Mouse (Mus musculus) hindbrain, embryonic 10.5 days (tissue): ENCODE results near the gene Ctnna3. TPM values are rescaled to one million over a fixed set of nuclear protein-coding genes. Genes with fewer than 3 reads are reported as not detected.
"Not testable (repeated sequence)": the region's sequence is repeated elsewhere in the genome, so short reads cannot be mapped to it uniquely, and the experiment has no call there.

Source experiments
- DNase-seq: peaks from one replicate; pipeline ENCODE4 v3.0.0-alpha.2; 2017; ENCODE audit warnings: low spot score
- H3K27ac ChIP-seq: fragments of 300-500 bp; sonication (generic); 2 replicates; pipeline ENCODE4 v1.5.1; 2016; ENCODE audit warnings: mild to moderate bottlenecking, moderate library complexity
- H3K27me3 ChIP-seq: fragments of 300-500 bp; sonication (generic); 2 replicates; pipeline ENCODE4 v1.6.1; 2016; ENCODE audit warnings: mild to moderate bottlenecking; ENCODE audit not compliant: poor library complexity, insufficient read depth, severe bottlenecking
- H3K36me3 ChIP-seq: fragments of 300-500 bp; sonication (generic); 2 replicates; pipeline ENCODE4 v1.6.1; 2016; ENCODE audit warnings: mild to moderate bottlenecking, moderate library complexity
- H3K4me1 ChIP-seq: fragments of 300-500 bp; sonication (generic); replicated peaks from 2 replicates; pipeline ENCODE4 v1.6.1; 2016; ENCODE audit warnings: mild to moderate bottlenecking
- H3K4me3 ChIP-seq: fragments of 300-500 bp; sonication (generic); 2 replicates; pipeline ENCODE4 v1.5.1; 2016; ENCODE audit warnings: mild to moderate bottlenecking, moderate library complexity
- H3K9me3 ChIP-seq: fragments of 300-500 bp; sonication (generic); 2 replicates; pipeline ENCODE4 v1.6.1; 2016; ENCODE audit warnings: mild to moderate bottlenecking, moderate library complexity
- WGBS: fragments of 180-500 bp; shearing (Covaris S2); methylation state at CpG from one replicate; pipeline ENCODE4 v1.1.7; 2016; 5-methylcytosine and 5-hydroxymethylcytosine counted together
- polyA plus RNA-seq: library from polyadenylated mRNA; unstranded; fragments of >200 nt; fragmentation: Nextera tagmentation; extraction: Ambion mirVana; gene quantifications from 2 replicates; pipeline ENCODE4 v1.2.1, GENCODE M21; 2016

The Ctnna3 gene
- polyA plus RNA-seq, 1 experiment from 2014 or later, result 0.21 TPM

GRCm38 (mm10) chr10:63429380-63429779 lies 518 bp upstream of the Ctnna3 start:
- Histone ChIP-seq H3K27ac (peak overlapping the region; percentile 93), H3K9me3 (no peaks in the 10 kb centered on the region), H3K4me1 (0 out of 2 replicates have a peak, but pooled peaks cover 9% of the 10 kb centered on the region), H3K27me3 (no peaks in the 10 kb centered on the region), H3K4me3 (peak overlapping the region; percentile 78), H3K36me3 (no peaks in the 10 kb centered on the region)
- DNase-seq, result peak; percentile 100
- WGBS, result under 1% methylated on average over 34 of the region's 34 CpGs

GRCm38 (mm10) chr10:63431221-63431736 lies 1.4 kb downstream of the Ctnna3 start:
- no peak overlapping the region for H3K27ac ChIP-seq
- 92% methylated on average over 7 of the region's 7 CpGs for WGBS
- H3K4me1 ChIP-seq, result 0 out of 2 replicates have a peak, but pooled peaks cover 9% of the 10 kb centered on the region
- no peaks in the 10 kb centered on the region for H3K27me3 ChIP-seq
- H3K9me3 ChIP-seq, result no peaks in the 10 kb centered on the region
- DNase-seq, result no peak
- no peak overlapping the region for H3K4me3 ChIP-seq
- H3K36me3 ChIP-seq, result no peaks in the 10 kb centered on the region

- Histone ChIP-seq H3K27me3 (no peaks in the 10 kb centered on the region), H3K9me3 (no peaks in the 10 kb centered on the region), H3K4me1 (0 out of 2 replicates have a peak, but pooled peaks cover 6% of the 10 kb centered on the region), H3K4me3 (no peak overlapping the region), H3K36me3 (no peaks in the 10 kb centered on the region), H3K27ac (no peak overlapping the region)
- DNase-seq, result no peak
- WGBS, result 89% methylated on average over 8 of the region's 8 CpGs
Observed at GRCm38 (mm10) chr10:63432099-63432498, 2.2 kb downstream of the Ctnna3 start.

GRCm38 (mm10) chr10:63432887-63433286 lies 3.0 kb downstream of the Ctnna3 start:
- no peak overlapping the region for H3K4me3 ChIP-seq
- H3K27ac ChIP-seq, result no peak overlapping the region
- WGBS, result 82% methylated on average over 2 of the region's 2 CpGs
- no peaks in the 10 kb centered on the region for H3K9me3 ChIP-seq
- H3K4me1 ChIP-seq, result 0 out of 2 replicates have a peak, but pooled peaks cover 5% of the 10 kb centered on the region
- no peaks in the 10 kb centered on the region for H3K36me3 ChIP-seq
- DNase-seq, result no peak
- H3K27me3 ChIP-seq, result no peaks in the 10 kb centered on the region

GRCm38 (mm10) chr10:63438736-63439262 lies 8.9 kb downstream of the Ctnna3 start:
- Histone ChIP-seq H3K9me3 (no peaks in the 10 kb centered on the region), H3K27ac (no peak overlapping the region), H3K36me3 (no peaks in the 10 kb centered on the region), H3K27me3 (no peaks in the 10 kb centered on the region), H3K4me3 (no peak overlapping the region), H3K4me1 (no peaks in the 10 kb centered on the region)
- no peak for DNase-seq

- WGBS, result 72% methylated on average over 7 of the region's 7 CpGs
- no peaks in the 10 kb centered on the region for H3K9me3 ChIP-seq
Observed at GRCm38 (mm10) chr10:63439694-63440228, 9.9 kb downstream of the Ctnna3 start.

GRCm38 (mm10) chr10:63444602-63445387 lies 14.9 kb downstream of the Ctnna3 start:
- not testable (repeated sequence) for H3K4me1 ChIP-seq, H3K27me3 ChIP-seq, H3K4me3 ChIP-seq, DNase-seq, H3K27ac ChIP-seq, H3K9me3 ChIP-seq, H3K36me3 ChIP-seq
- WGBS, result 90% methylated on average over 13 of the region's 13 CpGs

More at GRCm38 (mm10) chr10:63439694-63440228, 9.9 kb downstream of the Ctnna3 start:
- H3K36me3 ChIP-seq, result no peaks in the 10 kb centered on the region
- no peak overlapping the region for H3K27ac ChIP-seq
- no peaks in the 10 kb centered on the region for H3K4me1 ChIP-seq
- no peak overlapping the region for H3K4me3 ChIP-seq
- H3K27me3 ChIP-seq, result no peaks in the 10 kb centered on the region
- no peak for DNase-seq

GRCm38 (mm10) chr10:63453926-63454325 lies 24.0 kb downstream of the Ctnna3 start:
- no peaks in the 10 kb centered on the region for H3K27me3 ChIP-seq
- H3K4me3 ChIP-seq, result no peak overlapping the region
- no peaks in the 10 kb centered on the region for H3K9me3 ChIP-seq
- no peak for DNase-seq
- 92% methylated on average over 4 of the region's 4 CpGs for WGBS
- 0 out of 2 replicates have a peak, but pooled peaks cover 6% of the 10 kb centered on the region for H3K4me1 ChIP-seq
- no peaks in the 10 kb centered on the region for H3K36me3 ChIP-seq
- no peak overlapping the region for H3K27ac ChIP-seq

- H3K9me3 ChIP-seq, result no peaks in the 10 kb centered on the region
- H3K27me3 ChIP-seq, result no peaks in the 10 kb centered on the region
- 60% methylated on average over 8 of the region's 8 CpGs for WGBS
- H3K27ac ChIP-seq, result no peak overlapping the region
- 0 out of 2 replicates have a peak, but pooled peaks cover 6% of the 10 kb centered on the region for H3K4me1 ChIP-seq
- no peaks in the 10 kb centered on the region for H3K36me3 ChIP-seq
- DNase-seq, result no peak
- H3K4me3 ChIP-seq, result no peak overlapping the region
Observed at GRCm38 (mm10) chr10:63455110-63455878, 25.4 kb downstream of the Ctnna3 start.

- 0 out of 2 replicates have a peak, but pooled peaks cover 6% of the 10 kb centered on the region for H3K4me1 ChIP-seq
- no peak overlapping the region for H3K27ac ChIP-seq
- H3K36me3 ChIP-seq, result no peaks in the 10 kb centered on the region
- no peaks in the 10 kb centered on the region for H3K27me3 ChIP-seq
- no peaks in the 10 kb centered on the region for H3K9me3 ChIP-seq
- no peak overlapping the region for H3K4me3 ChIP-seq
- no peak for DNase-seq
- WGBS, result 87% methylated on average over 17 of the region's 17 CpGs
Observed at GRCm38 (mm10) chr10:63457292-63458128, 27.6 kb downstream of the Ctnna3 start.

GRCm38 (mm10) chr10:63460935-63461334 lies 31.0 kb downstream of the Ctnna3 start:
- Histone ChIP-seq H3K36me3 (no peaks in the 10 kb centered on the region), H3K27ac (no peak overlapping the region), H3K4me1 (0 out of 2 replicates have a peak, but pooled peaks cover 6% of the 10 kb centered on the region), H3K27me3 (no peaks in the 10 kb centered on the region), H3K4me3 (no peak overlapping the region), H3K9me3 (no peaks in the 10 kb centered on the region)
- 84% methylated on average over 5 of the region's 5 CpGs for WGBS
- DNase-seq, result no peak

GRCm38 (mm10) chr10:63472473-63472872 lies 42.6 kb downstream of the Ctnna3 start:
- DNase-seq, result no peak

More at GRCm38 (mm10) chr10:63472473-63472872, 42.6 kb downstream of the Ctnna3 start:
- Histone ChIP-seq H3K4me1 (no peaks in the 10 kb centered on the region), H3K36me3 (no peaks in the 10 kb centered on the region), H3K27ac (no peak overlapping the region), H3K9me3 (no peaks in the 10 kb centered on the region), H3K4me3 (no peak overlapping the region), H3K27me3 (no peaks in the 10 kb centered on the region)
- WGBS, result 48% methylated on average over 6 of the region's 6 CpGs
